Mouse (Mus musculus): ENCODE results near the gene Vmn1r196. TPM values are rescaled to one million over a fixed set of nuclear protein-coding genes. Genes with fewer than 3 reads are reported as not detected.

The Vmn1r196 gene
- polyA plus RNA-seq, 1 experiment from 2014 or later, result not detected

Other genes starting within 250 kb of the Vmn1r196 start
- 5.7 and 7.7 TPM in 2 replicates for gene Hist1h4i, start 248.6 kb upstream of the Vmn1r196 start, polyA plus RNA-seq (2015; fragmentation: Nextera tagmentation; extraction: Ambion mirVana)
- gene Hist1h2ag, start 247.0 kb upstream of the Vmn1r196 start, polyA plus RNA-seq (2015; fragmentation: Nextera tagmentation; extraction: Ambion mirVana), result 5.4 and 6.8 TPM in 2 replicates
- gene Hist1h2bj, start 246.7 kb upstream of the Vmn1r196 start, polyA plus RNA-seq (2015; fragmentation: Nextera tagmentation; extraction: Ambion mirVana), result 2.9 and 3.0 TPM in 2 replicates
- gene Vmn1r188, start 205.5 kb upstream of the Vmn1r196 start, polyA plus RNA-seq (2015; fragmentation: Nextera tagmentation; extraction: Ambion mirVana), result not detected in 2 replicates
- gene Vmn1r189, start 184.1 kb upstream of the Vmn1r196 start, polyA plus RNA-seq (2015; fragmentation: Nextera tagmentation; extraction: Ambion mirVana), result not detected in 2 replicates
- gene Vmn1r191, start 106.0 kb upstream of the Vmn1r196 start, polyA plus RNA-seq (2015; fragmentation: Nextera tagmentation; extraction: Ambion mirVana), result not detected in 2 replicates
- not detected in 2 replicates for gene Vmn1r192, start 98.8 kb upstream of the Vmn1r196 start, polyA plus RNA-seq (2015; fragmentation: Nextera tagmentation; extraction: Ambion mirVana)
- gene Vmn1r193, start 66.8 kb upstream of the Vmn1r196 start, polyA plus RNA-seq (2015; fragmentation: Nextera tagmentation; extraction: Ambion mirVana), result not detected in 2 replicates
- not detected in 2 replicates for gene Vmn1r194, start 45.7 kb upstream of the Vmn1r196 start, polyA plus RNA-seq (2015; fragmentation: Nextera tagmentation; extraction: Ambion mirVana)
- gene Vmn1r195, start 19.4 kb upstream of the Vmn1r196 start, polyA plus RNA-seq (2015; fragmentation: Nextera tagmentation; extraction: Ambion mirVana), result not detected in 2 replicates
- not detected in 2 replicates for gene Vmn1r197, start 34.7 kb downstream of the Vmn1r196 start, polyA plus RNA-seq (2015; fragmentation: Nextera tagmentation; extraction: Ambion mirVana)
- gene Vmn1r198, start 60.4 kb downstream of the Vmn1r196 start, polyA plus RNA-seq (2015; fragmentation: Nextera tagmentation; extraction: Ambion mirVana), result not detected in 2 replicates
- gene Vmn1r199, start 89.9 kb downstream of the Vmn1r196 start, polyA plus RNA-seq (2015; fragmentation: Nextera tagmentation; extraction: Ambion mirVana), result not detected in 2 replicates
- gene Vmn1r200, start 100.5 kb downstream of the Vmn1r196 start, polyA plus RNA-seq (2015; fragmentation: Nextera tagmentation; extraction: Ambion mirVana), result 0.05 TPM in 1 of 2 replicates, not detected in the other
- gene Vmn1r201, start 182.0 kb downstream of the Vmn1r196 start, polyA plus RNA-seq (2015; fragmentation: Nextera tagmentation; extraction: Ambion mirVana), result not detected in 2 replicates
- gene Vmn1r202, start 215.5 kb downstream of the Vmn1r196 start, polyA plus RNA-seq (2015; fragmentation: Nextera tagmentation; extraction: Ambion mirVana), result 0.03 TPM in 1 of 2 replicates, not detected in the other
- not detected in 2 replicates for gene Vmn1r203, start 228.2 kb downstream of the Vmn1r196 start, polyA plus RNA-seq (2015; fragmentation: Nextera tagmentation; extraction: Ambion mirVana)